Mouse (Mus musculus): ENCODE data around the gene 2410004P03Rik.

DNA sequence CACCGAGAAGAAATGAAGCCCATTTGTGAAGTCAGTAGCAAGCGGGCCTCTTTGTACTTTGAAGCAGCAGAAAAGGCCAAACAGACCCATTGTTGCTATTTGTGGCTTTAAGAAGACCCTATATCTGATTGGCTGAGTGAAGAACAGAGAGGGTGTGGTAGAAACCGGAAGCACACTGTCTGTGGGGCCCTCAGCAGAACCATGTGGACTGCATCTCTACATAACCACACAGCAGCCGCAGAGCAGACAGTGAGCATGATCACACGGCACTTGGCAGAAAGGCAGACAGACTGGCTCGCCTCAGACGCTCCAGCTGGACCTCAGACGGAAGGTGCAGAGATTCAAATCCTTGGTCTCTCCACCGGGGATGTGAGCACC lies 21.9 kb upstream of the 2410004P03Rik start:
- no peak for TF ChIP-seq POLR2A (IDR thresholded peaks at IDR 0.05; ENCODE audit: borderline replicate concordance, low read depth, low read length)
- TF ChIP-seq CTCF (IDR thresholded peaks at IDR 0.05; ENCODE audit: low read depth, low read length) = no peak
